Mouse (Mus musculus): ENCODE measurements around the gene Gm2310. TPM values are rescaled to one million over a fixed set of nuclear protein-coding genes. Genes with fewer than 3 reads are reported as not detected.

The Gm2310 gene
- polyA plus RNA-seq, 1 experiment: not detected

DNA sequence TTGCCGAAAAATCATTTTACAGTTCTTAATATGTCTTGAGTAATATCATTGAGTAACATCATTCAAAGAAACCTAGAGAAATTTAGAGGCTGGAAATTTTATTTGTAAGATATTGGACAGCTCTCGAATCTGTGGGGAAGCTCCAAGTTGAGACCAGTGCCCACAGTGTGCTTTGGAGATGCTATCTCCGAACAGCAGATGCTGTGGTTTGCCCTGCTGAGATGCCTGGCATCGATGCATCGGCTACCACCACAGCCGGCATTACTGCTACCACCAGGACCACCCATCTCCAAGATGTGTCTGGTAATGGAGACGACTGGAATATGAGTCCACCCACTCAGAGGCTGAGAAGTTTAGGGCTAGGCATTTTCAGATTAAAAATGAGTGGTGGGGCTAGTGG, 43.0 kb upstream of the Gm2310 start:
- no peak for DNase-seq
- H3K4me1 ChIP-seq (replicated peaks; ENCODE audit: control insufficient read depth, insufficient read depth, low read length): peaks cover 26% of the 10 kb centered on the region
- H3K36me3 ChIP-seq (ENCODE audit: control insufficient read depth, insufficient read depth, low read length): no peaks in the 10 kb centered on the region
- H3K27ac ChIP-seq (ENCODE audit: control insufficient read depth, insufficient read depth, low read length): no peak overlapping the region
- WGBS: 16% methylated on average over 7 of the region's 7 CpGs
- TF ChIP-seq CTCF (IDR thresholded peaks at IDR 0.05; ENCODE audit: borderline replicate concordance, control insufficient read depth, extremely low read depth, insufficient read depth, low read length, poor library complexity) (no peak), POLR2A (IDR thresholded peaks at IDR 0.05; ENCODE audit: control insufficient read depth, extremely low read depth, insufficient read depth, low read length, poor library complexity) (no peak)
- H3K4me3 ChIP-seq (ENCODE audit: control insufficient read depth, insufficient read depth, low read length): no peak overlapping the region
- H3K27me3 ChIP-seq (ENCODE audit: control insufficient read depth, insufficient read depth, low read length): no peaks in the 10 kb centered on the region

DNA sequence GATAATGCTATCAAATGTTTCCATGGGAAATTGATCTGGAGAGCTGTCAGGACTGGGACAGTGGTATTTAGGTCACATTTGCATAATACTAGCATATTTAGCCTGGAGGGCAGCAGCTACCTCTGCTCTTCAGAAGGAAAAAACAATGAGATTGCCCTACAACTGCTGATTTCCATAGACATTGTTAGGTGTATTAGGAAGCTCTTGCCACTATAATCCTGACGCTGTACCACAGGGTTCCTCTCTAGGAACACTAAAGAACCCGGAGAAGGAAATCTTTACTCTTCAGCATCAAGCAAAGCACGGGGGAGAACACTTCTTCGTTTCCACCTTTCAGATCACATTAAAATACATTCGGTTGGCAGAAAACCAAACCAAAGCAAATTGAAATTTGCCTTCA, 11.4 kb upstream of the Gm2310 start:
- H3K4me3 ChIP-seq (ENCODE audit: control insufficient read depth, insufficient read depth, low read length): no peak overlapping the region

DNA sequence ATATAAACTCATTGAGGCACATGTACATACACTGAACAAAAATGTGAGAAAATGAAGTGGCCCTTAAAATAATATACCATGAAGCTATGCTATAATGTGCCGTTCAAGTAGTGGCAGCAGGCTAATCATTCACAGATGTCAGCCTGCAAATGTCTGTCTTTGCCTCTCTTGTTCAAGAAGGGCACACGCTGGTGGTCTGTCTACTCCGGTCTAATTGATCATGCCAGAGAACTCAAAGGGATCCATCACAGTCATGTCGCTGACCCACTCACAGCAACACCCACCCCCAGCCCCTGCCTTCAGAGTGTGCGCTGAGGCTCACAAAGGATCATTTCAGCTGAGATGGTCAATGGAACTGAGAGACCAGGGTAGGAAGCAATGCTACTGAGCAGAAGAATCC, 6.8 kb downstream of the Gm2310 start:
- Histone ChIP-seq H3K27ac (ENCODE audit: control insufficient read depth, insufficient read depth, low read length) (no peak overlapping the region), H3K27me3 (ENCODE audit: control insufficient read depth, insufficient read depth, low read length) (no peaks in the 10 kb centered on the region), H3K4me1 (replicated peaks; ENCODE audit: control insufficient read depth, insufficient read depth, low read length) (peaks cover 10% of the 10 kb centered on the region), H3K36me3 (ENCODE audit: control insufficient read depth, insufficient read depth, low read length) (no peaks in the 10 kb centered on the region), H3K4me3 (ENCODE audit: control insufficient read depth, insufficient read depth, low read length) (no peak overlapping the region)
- TF ChIP-seq POLR2A (IDR thresholded peaks at IDR 0.05; ENCODE audit: control insufficient read depth, extremely low read depth, insufficient read depth, low read length, poor library complexity) (no peak), CTCF (IDR thresholded peaks at IDR 0.05; ENCODE audit: borderline replicate concordance, control insufficient read depth, extremely low read depth, insufficient read depth, low read length, poor library complexity) (no peak)
- DNase-seq: no peak
- WGBS: 90% methylated on average over 5 of the region's 5 CpGs

More for the DNA sequence above, 11.4 kb upstream of the Gm2310 start:
- WGBS: 94% methylated on average over 5 of the region's 5 CpGs
- H3K27me3 ChIP-seq (ENCODE audit: control insufficient read depth, insufficient read depth, low read length): no peaks in the 10 kb centered on the region
- TF ChIP-seq POLR2A (IDR thresholded peaks at IDR 0.05; ENCODE audit: control insufficient read depth, extremely low read depth, insufficient read depth, low read length, poor library complexity): no peak
- no peak for TF ChIP-seq CTCF (IDR thresholded peaks at IDR 0.05; ENCODE audit: borderline replicate concordance, control insufficient read depth, extremely low read depth, insufficient read depth, low read length, poor library complexity)
- no peaks in the 10 kb centered on the region for H3K36me3 ChIP-seq (ENCODE audit: control insufficient read depth, insufficient read depth, low read length)
- H3K27ac ChIP-seq (ENCODE audit: control insufficient read depth, insufficient read depth, low read length): no peak overlapping the region
- no peaks in the 10 kb centered on the region for H3K4me1 ChIP-seq (replicated peaks; ENCODE audit: control insufficient read depth, insufficient read depth, low read length)
- no peak for DNase-seq

DNA sequence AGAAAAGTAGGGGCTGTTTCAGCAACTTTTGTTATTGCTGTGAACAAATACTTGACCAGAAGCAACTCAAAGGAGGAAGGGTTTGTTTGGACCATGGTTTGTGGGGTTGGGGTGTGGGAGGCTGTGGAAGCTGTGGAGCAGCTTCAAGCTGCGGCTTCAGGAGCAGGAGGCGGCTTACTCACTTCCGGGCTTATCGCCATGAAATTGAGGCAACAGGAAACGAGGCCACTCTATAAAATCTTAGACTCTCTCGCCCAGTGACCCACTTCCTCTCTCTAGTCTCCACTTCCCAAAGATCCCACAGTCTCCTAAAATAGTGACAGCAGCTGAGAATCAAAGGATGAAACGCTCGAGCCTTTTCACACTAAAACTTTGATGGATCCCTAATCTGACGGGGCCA, 7.9 kb downstream of the Gm2310 start:
- no peak overlapping the region for H3K27ac ChIP-seq (ENCODE audit: control insufficient read depth, insufficient read depth, low read length)
- no peaks in the 10 kb centered on the region for H3K27me3 ChIP-seq (ENCODE audit: control insufficient read depth, insufficient read depth, low read length)
- H3K4me3 ChIP-seq (ENCODE audit: control insufficient read depth, insufficient read depth, low read length): no peak overlapping the region
- H3K4me1 ChIP-seq (replicated peaks; ENCODE audit: control insufficient read depth, insufficient read depth, low read length): peaks cover 10% of the 10 kb centered on the region
- whole genome bisulfite sequencing: 6% methylated on average over 9 of the region's 9 CpGs
- TF ChIP-seq CTCF (IDR thresholded peaks at IDR 0.05; ENCODE audit: borderline replicate concordance, control insufficient read depth, extremely low read depth, insufficient read depth, low read length, poor library complexity) (no peak), POLR2A (IDR thresholded peaks at IDR 0.05; ENCODE audit: control insufficient read depth, extremely low read depth, insufficient read depth, low read length, poor library complexity) (no peak)
- DNase-seq: peak; percentile 63
- no peaks in the 10 kb centered on the region for H3K36me3 ChIP-seq (ENCODE audit: control insufficient read depth, insufficient read depth, low read length)

DNA sequence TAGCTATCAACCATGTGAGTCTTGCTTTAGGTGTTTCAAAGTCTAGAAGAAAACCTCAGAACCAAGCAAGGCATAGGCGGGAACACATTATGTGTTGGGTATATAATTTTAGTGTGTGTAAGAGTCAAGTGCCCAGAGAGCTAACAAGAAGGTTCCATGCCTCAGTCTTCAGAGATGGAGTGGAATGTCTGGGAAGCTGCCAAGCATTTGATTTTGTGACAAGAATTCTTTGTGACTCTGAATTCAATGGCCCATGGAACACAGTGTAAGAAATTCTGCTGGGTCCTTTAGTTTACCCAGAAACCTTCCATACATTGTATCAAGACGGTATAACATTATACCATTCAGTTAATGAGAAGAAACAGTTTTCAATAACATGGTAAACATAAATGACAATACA, 17.3 kb downstream of the Gm2310 start:
- Histone ChIP-seq H3K27me3 (ENCODE audit: control insufficient read depth, insufficient read depth, low read length) (no peaks in the 10 kb centered on the region), H3K27ac (ENCODE audit: control insufficient read depth, insufficient read depth, low read length) (no peak overlapping the region), H3K4me3 (ENCODE audit: control insufficient read depth, insufficient read depth, low read length) (no peak overlapping the region), H3K36me3 (ENCODE audit: control insufficient read depth, insufficient read depth, low read length) (no peaks in the 10 kb centered on the region), H3K4me1 (replicated peaks; ENCODE audit: control insufficient read depth, insufficient read depth, low read length) (no peaks in the 10 kb centered on the region)
- no peak for DNase-seq
- TF ChIP-seq CTCF (IDR thresholded peaks at IDR 0.05; ENCODE audit: borderline replicate concordance, control insufficient read depth, extremely low read depth, insufficient read depth, low read length, poor library complexity) (no peak), POLR2A (IDR thresholded peaks at IDR 0.05; ENCODE audit: control insufficient read depth, extremely low read depth, insufficient read depth, low read length, poor library complexity) (no peak)
- 98% methylated on average over 2 of the region's 2 CpGs for WGBS

DNA sequence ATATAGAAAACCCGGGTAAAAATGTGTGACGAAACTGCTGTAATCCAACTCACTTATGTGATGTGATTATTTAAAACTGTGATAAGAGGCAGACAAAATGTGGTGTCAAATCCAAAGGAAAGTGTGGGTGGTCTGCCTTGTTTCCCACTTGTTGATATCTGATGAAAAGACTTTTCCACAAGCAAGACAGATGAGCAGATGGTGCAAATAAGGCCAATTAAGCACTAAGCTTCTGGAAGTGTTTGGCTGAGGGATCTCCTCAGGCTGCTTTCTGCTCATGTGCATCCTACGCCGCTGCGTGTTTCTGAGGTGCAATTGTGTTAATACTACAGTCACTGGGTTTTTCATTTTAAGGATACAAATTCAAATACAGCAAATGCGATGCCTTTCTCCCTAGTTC, 34.5 kb downstream of the Gm2310 start:
- WGBS: 95% methylated on average over 6 of the region's 6 CpGs
- no peak for DNase-seq
- no peaks in the 10 kb centered on the region for H3K27me3 ChIP-seq (ENCODE audit: control insufficient read depth, insufficient read depth, low read length)
- H3K4me1 ChIP-seq (replicated peaks; ENCODE audit: control insufficient read depth, insufficient read depth, low read length): no peaks in the 10 kb centered on the region
- no peak overlapping the region for H3K4me3 ChIP-seq (ENCODE audit: control insufficient read depth, insufficient read depth, low read length)
- TF ChIP-seq POLR2A (IDR thresholded peaks at IDR 0.05; ENCODE audit: control insufficient read depth, extremely low read depth, insufficient read depth, low read length, poor library complexity): no peak
- TF ChIP-seq CTCF (IDR thresholded peaks at IDR 0.05; ENCODE audit: borderline replicate concordance, control insufficient read depth, extremely low read depth, insufficient read depth, low read length, poor library complexity): no peak
- no peak overlapping the region for H3K27ac ChIP-seq (ENCODE audit: control insufficient read depth, insufficient read depth, low read length)
- no peaks in the 10 kb centered on the region for H3K36me3 ChIP-seq (ENCODE audit: control insufficient read depth, insufficient read depth, low read length)

DNA sequence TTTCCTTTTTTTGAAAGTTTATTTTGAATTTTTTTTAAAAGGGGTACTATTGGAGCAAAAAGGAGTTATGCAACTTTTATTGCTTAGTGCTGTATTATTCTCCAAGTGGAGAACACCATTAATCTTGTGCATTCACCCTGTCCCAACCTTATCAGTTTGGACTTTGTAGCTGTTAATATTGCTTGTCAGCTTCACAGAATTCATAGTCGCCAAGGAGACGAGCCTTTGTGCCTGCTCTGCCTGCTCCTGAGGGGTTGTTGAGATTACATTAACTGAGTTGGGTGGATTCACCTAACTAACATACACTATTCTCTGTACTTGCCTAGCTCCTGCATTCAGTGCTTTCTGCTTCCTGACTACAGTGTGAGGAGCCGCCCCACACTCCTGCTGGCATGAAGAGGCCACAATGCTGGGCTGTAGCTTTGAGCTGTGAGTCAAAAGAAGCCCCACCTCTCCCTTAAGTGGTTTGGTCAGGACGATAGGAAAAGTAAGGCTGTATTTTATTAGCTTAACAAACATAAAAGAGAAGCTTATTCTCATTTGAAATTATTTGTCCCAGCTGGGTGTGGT, 50.7 kb downstream of the Gm2310 start:
- WGBS: 88% methylated on average over 4 of the region's 4 CpGs

More for the DNA sequence above, 50.7 kb downstream of the Gm2310 start:
- no peaks in the 10 kb centered on the region for H3K4me1 ChIP-seq (replicated peaks; ENCODE audit: control insufficient read depth, insufficient read depth, low read length)
- H3K36me3 ChIP-seq (ENCODE audit: control insufficient read depth, insufficient read depth, low read length): no peaks in the 10 kb centered on the region
- no peak overlapping the region for H3K4me3 ChIP-seq (ENCODE audit: control insufficient read depth, insufficient read depth, low read length)
- no peaks in the 10 kb centered on the region for H3K27me3 ChIP-seq (ENCODE audit: control insufficient read depth, insufficient read depth, low read length)
- TF ChIP-seq POLR2A (IDR thresholded peaks at IDR 0.05; ENCODE audit: control insufficient read depth, extremely low read depth, insufficient read depth, low read length, poor library complexity): no peak
- no peak for TF ChIP-seq CTCF (IDR thresholded peaks at IDR 0.05; ENCODE audit: borderline replicate concordance, control insufficient read depth, extremely low read depth, insufficient read depth, low read length, poor library complexity)
- no peak for DNase-seq
- H3K27ac ChIP-seq (ENCODE audit: control insufficient read depth, insufficient read depth, low read length): no peak overlapping the region

Other genes starting within 250 kb of the Gm2310 start
- 19.5 and 21.3 TPM in 2 replicates for gene Nipbl, start 75.5 kb downstream of the Gm2310 start, polyA plus RNA-seq (2012; rRNA removed)
- gene Slc1a3, start 190.8 kb upstream of the Gm2310 start, polyA plus RNA-seq (2012; rRNA removed): 19.2 and 23.1 TPM in 2 replicates